Mouse (Mus musculus) forebrain, embryonic 16.5 days (tissue): ENCODE results near the gene Tlr12. TPM values are rescaled to one million over a fixed set of nuclear protein-coding genes. Genes with fewer than 3 reads are reported as not detected.

Experiments used
- polyA plus RNA-seq: library from polyadenylated mRNA; unstranded; fragments of >200 nt; fragmentation: Nextera tagmentation; extraction: Ambion mirVana; gene quantifications from 2 replicates; pipeline ENCODE4 v1.2.1, GENCODE M21; 2015

Tlr12 gene
- polyA plus RNA-seq, 1 experiment from 2014 or later: 1.6 TPM

Other genes starting within 250 kb of the Tlr12 start
- gene Zscan20, start 8.5 kb downstream of the Tlr12 start, polyA plus RNA-seq: 5.8 and 7.6 TPM in 2 replicates
- 33.2 and 34.9 TPM in 2 replicates for gene Phc2, start 36.1 kb upstream of the Tlr12 start, polyA plus RNA-seq
- gene A3galt2, start 136.7 kb upstream of the Tlr12 start, polyA plus RNA-seq: 0.43 and 0.63 TPM in 2 replicates
- gene Zfp362, start 187.4 kb upstream of the Tlr12 start, polyA plus RNA-seq: 45.2 and 47.6 TPM in 2 replicates